Mouse (Mus musculus) lung, adult 2 months (tissue): Measurements from ENCODE around the gene Slc41a2. TPM values are rescaled to one million over a fixed set of nuclear protein-coding genes. Genes with fewer than 3 reads are reported as not detected.

ENCODE experiments used
- DNase-seq: peaks from one replicate; pipeline ENCODE4 v3.0.0; 2022
- H3K4me1 ChIP-seq: fragments of 200-500 bp; 2 replicates; pipeline ENCODE4 v1.6.1; 2011; ENCODE audit warnings: low read length; ENCODE audit not compliant: control insufficient read depth, insufficient read depth
- H3K4me3 ChIP-seq: fragments of 200-500 bp; replicated peaks from 2 replicates; pipeline ENCODE3; 2011; ENCODE audit warnings: low read depth, mild to moderate bottlenecking, control low read depth, low read length; ENCODE audit errors: extremely low read depth
- CTCF ChIP-seq: fragments of 200-500 bp; IDR thresholded peaks from 2 replicates; pipeline ENCODE4 v1.5.1; 2011; ENCODE audit warnings: mild to moderate bottlenecking, low read length, control low read depth; ENCODE audit not compliant: insufficient read depth
- POLR2A ChIP-seq: fragments of 200-500 bp; IDR thresholded peaks from 2 replicates; pipeline ENCODE4 v1.6.1; 2011; ENCODE audit warnings: low read depth, mild to moderate bottlenecking, control low read depth, low read length, borderline replicate concordance; ENCODE audit errors: extremely low read depth
- WGBS: fragments of 180-500 bp; shearing (Covaris S2); methylation state at CpG from one replicate; pipeline ENCODE4 v1.1.7; 2018; 5-methylcytosine and 5-hydroxymethylcytosine counted together
- polyA plus RNA-seq: library from polyadenylated mRNA; depleted of rRNA; stranded (reverse); fragments of >200 nt; gene quantifications from 2 replicates; pipeline ENCODE4 v1.2.3, GENCODE M21; 2012; rRNA removed

The Slc41a2 gene
- polyA plus RNA-seq, 1 experiment: 4.0 TPM

- Histone ChIP-seq H3K4me3 (no peak overlapping the region), H3K4me1 (peaks cover 13% of the 10 kb centered on the region; the same call in 1 of the 2 replicates)
- WGBS: 52% methylated on average over 8 of the region's 8 CpGs
- peak; percentile 36 for DNase-seq
- TF ChIP-seq CTCF (peak; percentile 72), POLR2A (no peak)
Observed at GRCm38 (mm10) chr10:83182573-83182960, 155.1 kb downstream of the Slc41a2 start.

GRCm38 (mm10) chr10:83181831-83182572, 155.7 kb downstream of the Slc41a2 start:
- TF ChIP-seq CTCF (no peak), POLR2A (no peak)
- Histone ChIP-seq H3K4me3 (no peak overlapping the region), H3K4me1 (peaks cover 13% of the 10 kb centered on the region; the same call in 1 of the 2 replicates)
- DNase-seq: no peak
- WGBS: 78% methylated on average over 15 of the region's 15 CpGs

Other genes with a start within 250 kb of the Slc41a2 start
- 0.16 and 0.24 TPM in 2 replicates for gene D10Wsu102e, start 22.3 kb upstream of the Slc41a2 start, polyA plus RNA-seq
- 0.45 and 0.84 TPM in 2 replicates for gene Aldh1l2, start 196.3 kb upstream of the Slc41a2 start, polyA plus RNA-seq
- gene Washc4, start 205.9 kb upstream of the Slc41a2 start, polyA plus RNA-seq: 2.4 and 3.9 TPM in 2 replicates